Mouse (Mus musculus) spleen, adult 2 months (tissue): ENCODE results near the gene Chst12.

Experiments used
- CTCF ChIP-seq: fragments of 200-500 bp; IDR thresholded peaks from 2 replicates; pipeline ENCODE4 v1.5.1; 2011; ENCODE audit warnings: mild to moderate bottlenecking, inconsistent platforms; ENCODE audit not compliant: insufficient read depth, insufficient read length, insufficient replicate concordance; ENCODE audit errors: extremely low read depth
- POLR2A ChIP-seq: fragments of 200-500 bp; IDR thresholded peaks from 2 replicates; pipeline ENCODE4 v1.6.1; 2011; ENCODE audit warnings: low read depth, low read length, inconsistent platforms

GRCm38 (mm10) chr5:140542811-140543575 is 37.6 kb downstream of the Chst12 start:
- TF ChIP-seq CTCF (no peak), POLR2A (no peak)
